Mouse (Mus musculus): ENCODE measurements around the gene Cenpo. TPM values are rescaled to one million over a fixed set of nuclear protein-coding genes. Genes with fewer than 3 reads are reported as not detected.

Gene Cenpo
- polyA plus RNA-seq, 1 experiment from 2014 or later: 20.3 TPM

Other genes with a start within 250 kb of the Cenpo start
- gene Efr3b, start 195.4 kb downstream of the Cenpo start, polyA plus RNA-seq (2016; fragmentation: Nextera tagmentation; extraction: Ambion mirVana): 8.8 and 10.0 TPM in 2 replicates
- 11.4 and 12.1 TPM in 2 replicates for gene Dnajc27, start 151.7 kb downstream of the Cenpo start, polyA plus RNA-seq (2016; fragmentation: Nextera tagmentation; extraction: Ambion mirVana)
- 12.9 and 14.0 TPM in 2 replicates for gene Adcy3, start 101.2 kb downstream of the Cenpo start, polyA plus RNA-seq (2016; fragmentation: Nextera tagmentation; extraction: Ambion mirVana)
- gene Ptrhd1, start 267 bp downstream of the Cenpo start, polyA plus RNA-seq (2016; fragmentation: Nextera tagmentation; extraction: Ambion mirVana): 5.0 and 5.2 TPM in 2 replicates
- gene Ncoa1, start 242.9 kb upstream of the Cenpo start, polyA plus RNA-seq (2016; fragmentation: Nextera tagmentation; extraction: Ambion mirVana): 9.6 and 11.3 TPM in 2 replicates

Data from limb, embryonic 12.5 days (tissue).